Mouse (Mus musculus) forebrain, embryonic 15.5 days (tissue): ENCODE measurements at regions not wholly inside any gene's neighbourhood (a gene's known extent, or its start where the extent isn't known, plus 50 kb on each side); places are given as distances from the start of the nearest gene placed in this dataset.
A peak's percentile ranks its signal among the peaks of the same experiment; 100 is the strongest.

Experiments
- ATAC-seq: fragments of 200-750 bp; cut with Nextera tagmentation; replicated peaks from 2 replicates; pipeline ENCODE4 v1.8.0; 2017; ENCODE audit warnings: mild to moderate bottlenecking, moderate TSS enrichment, moderate library complexity
- H3K27ac ChIP-seq: fragments of 300-500 bp; sonication (generic); replicated peaks from 2 replicates; pipeline ENCODE4 v1.5.1; 2015; ENCODE audit warnings: mild to moderate bottlenecking, inconsistent platforms
- H3K27me3 ChIP-seq: fragments of 300-500 bp; sonication (generic); 2 replicates; pipeline ENCODE4 v1.6.1; 2015; ENCODE audit warnings: inconsistent platforms
- H3K36me3 ChIP-seq: fragments of 300-500 bp; sonication (generic); 2 replicates; pipeline ENCODE4 v1.6.1; 2015; ENCODE audit warnings: mild to moderate bottlenecking, inconsistent platforms
- H3K4me1 ChIP-seq: fragments of 300-500 bp; sonication (generic); 2 replicates; pipeline ENCODE4 v1.6.1; 2015; ENCODE audit warnings: inconsistent platforms
- H3K4me2 ChIP-seq: fragments of 300-500 bp; sonication (generic); replicated peaks from 2 replicates; pipeline ENCODE4 v1.6.1; 2015; ENCODE audit warnings: mild to moderate bottlenecking, inconsistent platforms
- H3K4me3 ChIP-seq: fragments of 300-500 bp; sonication (generic); 2 replicates; pipeline ENCODE4 v1.5.1; 2015; ENCODE audit warnings: mild to moderate bottlenecking, inconsistent platforms
- H3K9ac ChIP-seq: fragments of 300-500 bp; sonication (generic); replicated peaks from 2 replicates; pipeline ENCODE4 v1.6.1; 2015; ENCODE audit warnings: mild to moderate bottlenecking, inconsistent platforms
- H3K9me3 ChIP-seq: fragments of 300-500 bp; sonication (generic); 2 replicates; pipeline ENCODE4 v1.6.1; 2016; ENCODE audit warnings: inconsistent platforms
- WGBS: fragments of 180-500 bp; shearing (Covaris S2); methylation state at CpG from one replicate; pipeline ENCODE4 v1.1.7; 2015; ENCODE audit warnings: mixed read lengths; 5-methylcytosine and 5-hydroxymethylcytosine counted together

GRCm38 (mm10) chr15:67898959-67899403 is 1398.3 kb upstream of the Lrrc6 start:
- Histone ChIP-seq H3K4me1 (peaks cover 18% of the 10 kb centered on the region), H3K27ac (peak overlapping the region; percentile 73), H3K9me3 (no peaks in the 10 kb centered on the region), H3K27me3 (no peaks in the 10 kb centered on the region), H3K4me3 (no peak overlapping the region), H3K9ac (no peak overlapping the region), H3K36me3 (no peaks in the 10 kb centered on the region), H3K4me2 (no peak overlapping the region)
- ATAC-seq, result peak; percentile 94
- WGBS, result 37% methylated on average over 3 of the region's 3 CpGs

GRCm38 (mm10) chr15:67892066-67892465 is 1391.4 kb upstream of the Lrrc6 start:
- Histone ChIP-seq H3K9me3 (no peaks in the 10 kb centered on the region), H3K4me2 (no peak overlapping the region), H3K27me3 (no peaks in the 10 kb centered on the region), H3K36me3 (no peaks in the 10 kb centered on the region), H3K27ac (no peak overlapping the region), H3K4me1 (no peaks in the 10 kb centered on the region), H3K9ac (no peak overlapping the region), H3K4me3 (no peak overlapping the region)
- no peak for ATAC-seq
- 35% methylated on average over 3 of the region's 3 CpGs for WGBS

- no peak overlapping the region for H3K27ac ChIP-seq
- H3K4me2 ChIP-seq, result no peak overlapping the region
- H3K27me3 ChIP-seq, result no peaks in the 10 kb centered on the region
- H3K4me1 ChIP-seq, result no peaks in the 10 kb centered on the region
- H3K9ac ChIP-seq, result no peak overlapping the region
- H3K4me3 ChIP-seq, result no peak overlapping the region
- no peaks in the 10 kb centered on the region for H3K36me3 ChIP-seq
- no peaks in the 10 kb centered on the region for H3K9me3 ChIP-seq
- ATAC-seq, result no peak
- WGBS, result 77% methylated on average over 3 of the region's 3 CpGs
Observed at GRCm38 (mm10) chr15:67890612-67891304, 1390.0 kb upstream of the Lrrc6 start.

GRCm38 (mm10) chr15:67888548-67888947 is 1387.8 kb upstream of the Lrrc6 start:
- no peak for ATAC-seq
- Histone ChIP-seq H3K36me3 (no peaks in the 10 kb centered on the region), H3K27me3 (no peaks in the 10 kb centered on the region), H3K27ac (no peak overlapping the region), H3K9ac (no peak overlapping the region), H3K4me2 (no peak overlapping the region), H3K9me3 (no peaks in the 10 kb centered on the region), H3K4me1 (no peaks in the 10 kb centered on the region), H3K4me3 (no peak overlapping the region)

- Histone ChIP-seq H3K4me3 (no peak overlapping the region), H3K36me3 (no peaks in the 10 kb centered on the region), H3K27ac (no peak overlapping the region), H3K4me1 (no peaks in the 10 kb centered on the region), H3K27me3 (no peaks in the 10 kb centered on the region), H3K9ac (no peak overlapping the region), H3K9me3 (no peaks in the 10 kb centered on the region), H3K4me2 (no peak overlapping the region)
- WGBS, result 31% methylated on average over 1 of the region's 1 CpGs
- no peak for ATAC-seq
Observed at GRCm38 (mm10) chr15:67855291-67855690, 1354.6 kb upstream of the Lrrc6 start.

- 78% methylated on average over 3 of the region's 3 CpGs for WGBS
- Histone ChIP-seq H3K9ac (no peak overlapping the region), H3K4me3 (no peak overlapping the region), H3K4me2 (no peak overlapping the region), H3K27ac (no peak overlapping the region), H3K27me3 (no peaks in the 10 kb centered on the region), H3K4me1 (no peaks in the 10 kb centered on the region), H3K9me3 (no peaks in the 10 kb centered on the region), H3K36me3 (no peaks in the 10 kb centered on the region)
- ATAC-seq, result no peak
Observed at GRCm38 (mm10) chr15:67850118-67850517, 1349.4 kb upstream of the Lrrc6 start.

- Histone ChIP-seq H3K27me3 (no peaks in the 10 kb centered on the region), H3K4me2 (no peak overlapping the region), H3K36me3 (no peaks in the 10 kb centered on the region), H3K9me3 (no peaks in the 10 kb centered on the region), H3K4me3 (no peak overlapping the region), H3K9ac (no peak overlapping the region), H3K27ac (no peak overlapping the region), H3K4me1 (no peaks in the 10 kb centered on the region)
- WGBS, result 88% methylated on average over 2 of the region's 2 CpGs
- ATAC-seq, result no peak
Observed at GRCm38 (mm10) chr15:67845707-67846106, 1345.0 kb upstream of the Lrrc6 start.

- Histone ChIP-seq H3K4me1 (no peaks in the 10 kb centered on the region), H3K9me3 (no peaks in the 10 kb centered on the region), H3K9ac (no peak overlapping the region), H3K4me2 (no peak overlapping the region), H3K36me3 (no peaks in the 10 kb centered on the region), H3K4me3 (no peak overlapping the region), H3K27ac (no peak overlapping the region), H3K27me3 (no peaks in the 10 kb centered on the region)
- ATAC-seq, result no peak
- 79% methylated on average over 3 of the region's 3 CpGs for WGBS
Observed at GRCm38 (mm10) chr15:67840671-67841070, 1340.0 kb upstream of the Lrrc6 start.

- H3K4me2 ChIP-seq, result no peak overlapping the region
- no peaks in the 10 kb centered on the region for H3K4me1 ChIP-seq
- 82% methylated on average over 4 of the region's 4 CpGs for WGBS
Observed at GRCm38 (mm10) chr15:67825796-67826484, 1325.2 kb upstream of the Lrrc6 start.

GRCm38 (mm10) chr15:67823226-67823625 is 1322.5 kb upstream of the Lrrc6 start:
- ATAC-seq, result no peak
- no peaks in the 10 kb centered on the region for H3K9me3 ChIP-seq
- no peak overlapping the region for H3K27ac ChIP-seq
- WGBS, result 49% methylated on average over 3 of the region's 3 CpGs
- no peak overlapping the region for H3K4me3 ChIP-seq
- no peaks in the 10 kb centered on the region for H3K4me1 ChIP-seq
- no peak overlapping the region for H3K9ac ChIP-seq
- no peaks in the 10 kb centered on the region for H3K36me3 ChIP-seq
- no peaks in the 10 kb centered on the region for H3K27me3 ChIP-seq
- H3K4me2 ChIP-seq, result no peak overlapping the region

More at GRCm38 (mm10) chr15:67825796-67826484, 1325.2 kb upstream of the Lrrc6 start:
- Histone ChIP-seq H3K27me3 (no peaks in the 10 kb centered on the region), H3K9me3 (no peaks in the 10 kb centered on the region), H3K36me3 (no peaks in the 10 kb centered on the region), H3K27ac (no peak overlapping the region), H3K4me3 (no peak overlapping the region), H3K9ac (no peak overlapping the region)
- ATAC-seq, result no peak

- H3K9ac ChIP-seq, result no peak overlapping the region
- no peak overlapping the region for H3K4me2 ChIP-seq
- H3K9me3 ChIP-seq, result no peaks in the 10 kb centered on the region
- no peak overlapping the region for H3K27ac ChIP-seq
- no peaks in the 10 kb centered on the region for H3K36me3 ChIP-seq
- no peak for ATAC-seq
- no peak overlapping the region for H3K4me3 ChIP-seq
- WGBS, result 68% methylated on average over 1 of the region's 1 CpGs
- H3K27me3 ChIP-seq, result no peaks in the 10 kb centered on the region
- H3K4me1 ChIP-seq, result no peaks in the 10 kb centered on the region
Observed at GRCm38 (mm10) chr15:67799871-67800270, 1299.2 kb upstream of the Lrrc6 start.

- no peak for ATAC-seq
- Histone ChIP-seq H3K27ac (no peak overlapping the region), H3K4me2 (no peak overlapping the region), H3K9me3 (no peaks in the 10 kb centered on the region), H3K9ac (no peak overlapping the region), H3K36me3 (no peaks in the 10 kb centered on the region), H3K4me3 (no peak overlapping the region), H3K4me1 (no peaks in the 10 kb centered on the region), H3K27me3 (no peaks in the 10 kb centered on the region)
- WGBS, result 89% methylated on average over 2 of the region's 2 CpGs
Observed at GRCm38 (mm10) chr15:67795578-67795977, 1294.9 kb upstream of the Lrrc6 start.

- Histone ChIP-seq H3K4me3 (no peak overlapping the region), H3K4me2 (no peak overlapping the region), H3K4me1 (no peaks in the 10 kb centered on the region), H3K27me3 (no peaks in the 10 kb centered on the region), H3K9ac (no peak overlapping the region), H3K9me3 (no peaks in the 10 kb centered on the region), H3K36me3 (no peaks in the 10 kb centered on the region), H3K27ac (no peak overlapping the region)
- no peak for ATAC-seq
Observed at GRCm38 (mm10) chr15:67792822-67793221, 1292.1 kb upstream of the Lrrc6 start.
